Mouse (Mus musculus): ENCODE data around the gene Isoc2b. TPM values are rescaled to one million over a fixed set of nuclear protein-coding genes. Genes with fewer than 3 reads are reported as not detected.
A peak's percentile ranks its signal among the peaks of the same experiment; 100 is the strongest.
"Not testable (repeated sequence)": the region's sequence is repeated elsewhere in the genome, so short reads cannot be mapped to it uniquely, and the experiment has no call there.

Isoc2b gene
- total RNA-seq, 2 experiments from 2014 or later: 4.7 to 5.6 TPM

- DNase-seq (ENCODE audit: low spot score in 2 of 2): no peak
- peak overlapping the region; percentile 96 for H3K27ac ChIP-seq
- TF ChIP-seq CTCF (conservative IDR thresholded peaks at IDR 0.05): no peak
- peak overlapping the region; percentile 97 for H3K4me3 ChIP-seq
Measured at GRCm38 (mm10) chr7:4813105-4813791, 56.8 kb downstream of the Isoc2b start.

GRCm38 (mm10) chr7:4812303-4813104 is 57.6 kb downstream of the Isoc2b start, which contains the start of gene Ube2s:
TSS of gene Ube2s (minus strand) at chr7:4812590.
- TF ChIP-seq CTCF (conservative IDR thresholded peaks at IDR 0.05): peak; percentile 36
- peak; percentile 97 to 99 for DNase-seq (ENCODE audit: low spot score in 2 of 2)
- peak within 1 kb of the TSS; percentile 96 for H3K27ac ChIP-seq
- H3K4me3 ChIP-seq: peak within 1 kb of the TSS; percentile 97

- Histone ChIP-seq H3K4me3 (peak overlapping the region; percentile 97), H3K27ac (peak overlapping the region; percentile 96)
- DNase-seq (ENCODE audit: low spot score in 2 of 2): no peak
- TF ChIP-seq CTCF (conservative IDR thresholded peaks at IDR 0.05): no peak
Measured at GRCm38 (mm10) chr7:4811842-4812302, 58.2 kb downstream of the Isoc2b start.

- H3K27ac ChIP-seq; DNase-seq (ENCODE audit: low spot score in 2 of 2): not testable (repeated sequence)
Measured at GRCm38 (mm10) chr7:4811131-4811530, 58.9 kb downstream of the Isoc2b start.

GRCm38 (mm10) chr7:4806716-4807115 is 63.3 kb downstream of the Isoc2b start:
- DNase-seq (ENCODE audit: low spot score in 2 of 2): peak; percentile 43 to 53
- no peak overlapping the region for H3K27ac ChIP-seq
- no peak overlapping the region for H3K4me3 ChIP-seq
- TF ChIP-seq CTCF (conservative IDR thresholded peaks at IDR 0.05): peak; percentile 81

More at GRCm38 (mm10) chr7:4811131-4811530, 58.9 kb downstream of the Isoc2b start:
- peak overlapping the region; percentile 97 for H3K4me3 ChIP-seq

GRCm38 (mm10) chr7:4802247-4802646 is 67.8 kb downstream of the Isoc2b start:
- no peak overlapping the region for H3K27ac ChIP-seq
- TF ChIP-seq CTCF (conservative IDR thresholded peaks at IDR 0.05): no peak
- no peak overlapping the region for H3K4me3 ChIP-seq
- no peak for DNase-seq (ENCODE audit: low spot score in 2 of 2)

GRCm38 (mm10) chr7:4795767-4796433 is 74.2 kb downstream of the Isoc2b start:
- TF ChIP-seq CTCF (conservative IDR thresholded peaks at IDR 0.05): peak; percentile 84
- peak; percentile 26 to 35 for DNase-seq (ENCODE audit: low spot score in 2 of 2)
- Histone ChIP-seq H3K27ac (no peak overlapping the region), H3K4me3 (no peak overlapping the region)

Other genes with a start within 250 kb of the Isoc2b start
- gene Tmem86b, start 238.8 kb downstream of the Isoc2b start, total RNA-seq (2021): 10 to 100 TPM; 17.8 to 21.8 TPM
- 100 to 1,000 TPM; 133 to 134 TPM for gene Ppp6r1, start 211.2 kb downstream of the Isoc2b start, total RNA-seq (2021)
- 10 to 100 TPM; 82.1 to 92.1 TPM for gene Hspbp1, start 185.2 kb downstream of the Isoc2b start, total RNA-seq (2021)
- 100 to 1,000 TPM; 334 to 355 TPM for gene Brsk1, start 179.7 kb downstream of the Isoc2b start, total RNA-seq (2021)
- gene Tmem150b, start 145.0 kb downstream of the Isoc2b start, total RNA-seq (2021): under 1 TPM in 1 of 2 experiments, not detected in 1; 0.13 TPM
- 10 to 100 TPM; 25.2 to 37.6 TPM for gene Kmt5c, start 130.1 kb downstream of the Isoc2b start, total RNA-seq (2021)
- 1 to 10 TPM; 1.3 to 3.8 TPM for gene Cox6b2, start 117.2 kb downstream of the Isoc2b start, total RNA-seq (2021)
- not detected for gene Fam71e2, start 99.0 kb downstream of the Isoc2b start, total RNA-seq (2021)
- gene Il11, start 87.4 kb downstream of the Isoc2b start, total RNA-seq (2021): under 1 TPM; 0.25 to 0.26 TPM
- not detected for gene Tmem190, start 87.3 kb downstream of the Isoc2b start, total RNA-seq (2021)
- gene Tmem238, start 80.6 kb downstream of the Isoc2b start, total RNA-seq (2021): 1 to 10 TPM; 2.6 to 2.7 TPM
- gene Rpl28, start 77.4 kb downstream of the Isoc2b start, total RNA-seq (2021): 100 to 1,000 TPM; 458 to 462 TPM
- gene Ube2s, start 57.7 kb downstream of the Isoc2b start, total RNA-seq (2021): 100 to 1,000 TPM; 106 to 108 TPM
- gene Shisa7, start 25.6 kb downstream of the Isoc2b start, total RNA-seq (2021): 100 to 1,000 TPM; 172 to 204 TPM
- gene Isoc2a, start 6.9 kb upstream of the Isoc2b start, total RNA-seq (2021): 10 to 100 TPM; 13.0 to 13.4 TPM
- under 1 TPM in 1 of 2 experiments, not detected in 1; 0.28 TPM for gene Gm36210, start 36.3 kb upstream of the Isoc2b start, total RNA-seq (2021)
- 10 to 100 TPM; 15.0 to 15.8 TPM for gene Zfp628, start 45.0 kb upstream of the Isoc2b start, total RNA-seq (2021)
- gene Nat14, start 51.8 kb upstream of the Isoc2b start, total RNA-seq (2021): 100 to 1,000 TPM; 103 to 114 TPM
- gene Ssc5d, start 55.5 kb upstream of the Isoc2b start, total RNA-seq (2021): 1 to 10 TPM; 2.4 to 3.5 TPM
- under 1 TPM in 1 of 2 experiments, not detected in 1; 0.31 TPM for gene Sbk2, start 94.1 kb upstream of the Isoc2b start, total RNA-seq (2021)
- gene Sbk3, start 100.9 kb upstream of the Isoc2b start, total RNA-seq (2021): 1 to 10 TPM in 1 of 2 experiments, under 1 TPM in 1; 0.71 to 1.0 TPM
- gene Zfp579, start 125.9 kb upstream of the Isoc2b start, total RNA-seq (2021): 10 to 100 TPM; 29.7 to 35.6 TPM
- 1 to 10 TPM; 7.0 to 8.1 TPM for gene Zfp524, start 144.2 kb upstream of the Isoc2b start, total RNA-seq (2021)
- gene Fiz1, start 144.4 kb upstream of the Isoc2b start, total RNA-seq (2021): 10 to 100 TPM; 25.8 TPM
- gene Gm44973, start 145.2 kb upstream of the Isoc2b start, total RNA-seq (2021): not detected
- 10 to 100 TPM; 38.6 to 41.8 TPM for gene Zfp865, start 150.1 kb upstream of the Isoc2b start, total RNA-seq (2021)
- gene Ccdc106, start 150.3 kb upstream of the Isoc2b start, total RNA-seq (2021): 10 to 100 TPM; 57.8 to 61.1 TPM
- gene 4632433K11Rik, start 163.9 kb upstream of the Isoc2b start, total RNA-seq (2021): not detected
- gene Zfp784, start 168.2 kb upstream of the Isoc2b start, total RNA-seq (2021): 1 to 10 TPM; 7.3 to 7.8 TPM
- gene Zfp580, start 181.3 kb upstream of the Isoc2b start, total RNA-seq (2021): 10 to 100 TPM; 34.1 to 35.7 TPM
- 100 to 1,000 TPM; 185 to 192 TPM for gene U2af2, start 191.9 kb upstream of the Isoc2b start, total RNA-seq (2021)
- gene Epn1, start 210.0 kb upstream of the Isoc2b start, total RNA-seq (2021): 100 to 1,000 TPM; 540 to 559 TPM
- gene Rfpl4, start 246.7 kb upstream of the Isoc2b start, total RNA-seq (2021): not detected

Measured in layer of hippocampus, adult 2 months (tissue).